Mouse (Mus musculus) heart, postnatal 4 days (tissue): Measurements from ENCODE around the gene Adgrl2. TPM values are rescaled to one million over a fixed set of nuclear protein-coding genes. Genes with fewer than 3 reads are reported as not detected.
A peak's percentile ranks its signal among the peaks of the same experiment; 100 is the strongest.

ENCODE experiments used
- DNase-seq: peaks from one replicate; pipeline ENCODE4 v3.0.0; 2021
- total RNA-seq, 2 experiments: library from RNA; stranded (reverse); gene quantifications; 2 replicates each; pipeline ENCODE4 v1.2.3; 2021

The Adgrl2 gene
- total RNA-seq, 2 experiments from 2014 or later, result 126 to 134 TPM

DNA sequence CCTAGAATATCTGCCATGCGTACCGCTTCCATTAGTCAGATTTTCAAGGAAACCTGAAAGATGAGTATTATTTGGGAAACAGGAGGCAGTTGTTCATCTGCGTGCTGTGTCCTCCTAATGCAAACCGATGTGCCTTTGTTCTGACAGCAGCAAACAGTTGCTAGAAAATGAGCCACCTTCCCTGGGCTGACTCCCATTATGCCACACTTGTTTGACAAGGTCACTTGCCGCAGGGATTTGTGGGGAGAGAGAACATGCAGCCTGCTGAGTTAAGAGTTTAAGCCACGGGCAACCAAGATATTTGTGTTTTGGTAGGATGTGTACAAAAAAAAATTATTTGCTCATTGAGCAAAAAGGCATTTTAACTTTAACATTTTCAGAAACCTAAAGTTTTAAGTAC, 69.5 kb downstream of the Adgrl2 start:
- DNase-seq, result no peak

DNA sequence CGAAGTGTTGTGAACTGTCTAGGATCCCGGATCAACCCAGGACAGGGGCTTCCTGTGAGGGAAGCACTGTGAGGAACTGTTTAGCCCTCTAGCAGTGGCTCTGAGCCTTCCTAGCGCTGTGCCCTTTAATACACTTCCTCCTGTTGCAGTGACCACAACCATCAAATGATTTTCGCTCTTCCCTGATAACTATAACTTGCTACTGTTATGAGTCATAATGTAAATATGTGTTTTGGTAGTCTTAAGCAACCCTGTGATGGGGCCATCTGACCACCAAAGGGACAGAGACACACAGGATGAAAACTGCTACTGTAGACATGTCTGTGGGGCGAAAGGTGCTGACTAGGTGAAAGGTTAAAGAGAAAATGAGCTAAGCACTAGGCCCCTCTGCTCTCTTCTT, 71.9 kb downstream of the Adgrl2 start:
- no peak for DNase-seq

DNA sequence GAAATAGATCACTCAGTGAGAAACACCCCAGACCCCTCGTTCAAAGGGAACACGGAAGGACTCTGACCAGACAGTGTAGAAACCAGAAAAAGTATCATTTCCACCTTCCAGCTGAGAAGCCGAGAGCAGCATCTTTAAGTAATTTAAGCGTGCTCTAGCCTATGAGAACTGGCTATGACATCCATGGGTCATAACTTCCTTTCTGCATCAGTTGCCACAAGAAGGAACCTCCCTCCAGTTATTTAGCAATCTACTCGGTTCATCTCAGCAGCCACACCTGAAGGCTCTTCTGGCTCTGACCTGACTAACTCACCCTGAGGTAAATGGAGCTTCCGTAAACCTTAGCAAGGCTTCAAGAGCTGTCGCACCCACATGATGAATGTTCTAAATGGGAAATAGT, 72.5 kb downstream of the Adgrl2 start:
- DNase-seq, result no peak

DNA sequence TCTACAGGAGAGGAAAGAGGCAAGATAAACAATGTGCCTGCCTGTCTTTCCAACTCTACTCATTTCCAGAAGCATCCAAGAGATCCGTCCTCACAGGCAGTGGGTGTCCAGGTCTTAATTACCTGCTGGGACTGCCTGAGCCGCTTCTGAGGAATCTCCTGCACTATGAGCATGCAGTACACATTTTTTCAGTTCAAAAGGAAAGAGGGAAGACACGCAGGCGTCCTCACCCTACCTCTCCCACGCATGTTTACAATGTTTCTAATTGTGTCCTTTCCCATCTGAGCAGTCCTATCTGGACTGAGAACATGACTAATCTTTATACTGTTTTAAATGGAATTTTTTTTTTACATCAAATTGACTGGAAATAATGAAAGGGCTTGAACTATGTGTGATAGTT, 74.1 kb downstream of the Adgrl2 start:
- no peak for DNase-seq

DNA sequence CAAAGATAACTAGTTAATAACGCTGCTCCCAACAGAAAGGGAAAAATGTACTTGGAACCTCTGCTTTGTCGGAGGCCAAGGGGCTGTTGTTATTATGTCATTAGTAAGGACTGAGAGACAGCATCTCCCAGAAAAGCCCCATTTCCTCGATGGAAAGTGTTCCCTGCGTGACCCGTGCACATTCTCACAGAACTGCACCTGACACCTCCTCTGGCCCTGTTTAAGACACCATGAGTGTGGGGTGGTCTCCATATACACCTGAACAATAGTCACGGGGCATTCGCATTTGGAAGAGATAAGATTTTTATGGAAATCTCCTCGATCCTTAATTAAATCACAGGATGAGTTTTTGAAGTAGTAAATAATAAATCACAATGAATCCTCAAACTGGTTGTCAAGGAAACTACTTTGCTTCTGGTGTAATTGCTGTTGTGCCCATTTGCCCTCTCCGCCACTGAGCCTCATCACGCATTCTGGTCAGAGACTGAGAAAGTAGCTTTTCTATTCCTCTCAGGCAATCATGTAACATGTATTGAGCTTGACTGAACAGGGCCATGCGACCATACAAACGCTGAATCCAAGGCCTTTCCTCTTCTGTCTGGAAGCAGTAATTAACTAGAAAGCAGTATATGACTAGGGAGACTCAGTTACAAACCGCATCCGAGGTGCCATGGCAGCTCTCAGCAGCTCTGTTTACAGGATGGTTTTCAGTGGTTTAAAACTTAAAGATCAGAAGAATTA, 77.2 kb downstream of the Adgrl2 start:
- DNase-seq, result no peak

DNA sequence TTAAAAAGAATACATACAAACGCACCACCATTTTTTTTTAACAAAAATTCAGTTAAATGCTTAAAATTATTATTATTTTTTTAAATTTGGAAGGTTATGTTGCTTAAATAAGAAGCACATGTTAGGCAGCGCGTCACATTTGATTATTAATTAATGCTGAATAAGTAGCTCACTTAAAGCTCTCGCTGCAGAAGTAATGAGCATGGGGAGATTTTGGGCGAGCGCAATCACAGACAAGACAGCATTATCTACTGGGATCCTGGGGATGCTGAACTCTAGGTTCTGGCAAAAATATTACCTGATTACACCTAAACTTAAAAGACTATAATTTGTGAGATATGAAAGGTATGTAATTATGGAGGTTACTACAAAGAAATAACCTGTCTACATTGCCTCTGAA, 77.8 kb downstream of the Adgrl2 start:
- DNase-seq, result no peak

DNA sequence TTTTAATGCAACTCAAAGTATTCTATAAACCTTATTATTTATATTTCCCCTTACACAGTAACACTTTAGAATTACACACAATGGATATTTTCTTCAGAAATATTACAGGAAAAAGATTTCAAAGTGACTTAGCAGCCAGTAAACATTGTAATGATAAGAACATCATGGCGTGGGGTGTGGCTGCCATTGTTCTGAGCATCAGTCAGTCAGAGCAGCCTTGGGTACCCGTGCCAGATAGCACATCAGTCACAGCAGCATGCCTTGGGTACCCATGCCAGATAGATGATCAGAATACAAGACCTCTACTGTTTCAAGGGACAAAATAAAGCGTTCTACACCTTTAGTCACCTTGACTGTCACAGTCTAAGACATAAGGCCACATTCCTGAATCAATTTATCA, 82.5 kb downstream of the Adgrl2 start:
- DNase-seq, result no peak

DNA sequence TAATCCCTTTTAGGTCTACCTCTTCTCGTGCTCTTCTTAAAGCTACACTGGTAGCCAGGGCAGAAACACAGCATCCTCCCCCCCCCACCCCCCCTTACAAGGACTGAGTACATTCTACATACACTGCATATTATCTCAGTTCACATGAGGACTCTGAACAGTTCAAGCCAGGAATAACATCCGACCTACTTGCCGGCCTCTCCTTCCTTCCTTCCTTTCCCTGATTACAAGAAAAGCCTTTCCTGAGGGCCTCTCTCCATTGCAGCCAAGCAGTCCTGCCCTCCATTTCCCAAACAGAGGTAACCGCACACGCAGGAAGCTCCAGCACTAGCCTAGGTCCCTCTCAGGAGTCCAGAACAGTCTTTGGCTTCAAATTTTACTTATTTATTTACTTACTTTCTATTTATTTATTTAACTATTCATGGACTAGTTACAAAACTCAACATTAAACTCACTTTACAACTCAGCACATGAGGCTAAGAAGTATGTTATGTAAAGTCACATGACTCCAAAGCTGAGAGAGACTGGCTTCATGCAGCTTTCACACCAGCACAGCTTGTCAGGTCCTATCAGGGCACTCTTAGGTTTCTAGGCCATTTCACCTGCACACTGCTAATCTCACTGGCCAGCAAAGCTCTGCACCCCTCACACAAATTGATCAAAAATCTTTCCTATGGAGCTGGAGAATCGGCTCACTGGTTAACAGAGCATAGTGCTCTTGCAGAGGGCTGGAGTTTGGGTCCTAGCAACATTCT, 83.2 kb downstream of the Adgrl2 start:
- DNase-seq, result peak; percentile 30

DNA sequence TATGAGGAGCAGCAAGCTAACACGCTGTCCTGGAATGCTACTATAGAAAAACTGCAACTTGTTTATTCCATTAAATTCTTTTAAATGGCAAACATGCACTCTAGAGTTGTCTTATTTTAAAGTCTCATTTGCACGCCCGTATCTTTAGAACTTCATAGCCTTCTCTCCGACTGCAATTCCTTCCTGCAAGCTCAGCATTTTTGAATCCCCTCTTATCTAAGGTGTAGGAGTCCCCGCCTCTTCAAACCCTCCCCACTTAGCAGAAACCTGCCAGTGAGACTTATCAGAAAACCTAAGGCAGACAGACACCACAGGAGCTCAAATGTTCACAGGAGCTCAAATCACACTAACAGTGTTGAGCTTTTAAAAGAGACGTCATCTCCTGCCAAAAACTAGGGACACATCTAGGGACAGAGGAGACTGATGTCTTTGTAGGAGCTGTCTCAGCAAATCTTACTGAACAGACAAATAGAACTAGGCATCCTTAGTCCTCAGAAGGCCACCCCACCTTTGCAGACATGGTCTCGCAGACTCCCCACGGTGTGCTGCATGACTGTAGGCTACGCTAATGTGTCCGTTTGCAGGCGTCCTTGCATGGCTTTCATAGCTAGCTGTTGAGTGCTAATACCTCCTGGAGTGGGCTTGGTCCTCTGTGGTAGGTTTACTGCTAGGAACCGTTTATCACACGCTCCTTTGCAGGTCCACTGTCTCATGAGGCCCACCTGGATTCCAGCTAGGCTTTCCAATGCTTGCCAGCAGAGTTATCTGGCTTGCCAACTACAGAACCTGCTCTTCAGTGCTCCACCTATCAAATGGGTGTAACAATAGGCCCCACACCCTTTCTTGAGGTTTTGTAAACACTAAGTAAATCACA, 84.2 kb downstream of the Adgrl2 start:
- no peak for DNase-seq

DNA sequence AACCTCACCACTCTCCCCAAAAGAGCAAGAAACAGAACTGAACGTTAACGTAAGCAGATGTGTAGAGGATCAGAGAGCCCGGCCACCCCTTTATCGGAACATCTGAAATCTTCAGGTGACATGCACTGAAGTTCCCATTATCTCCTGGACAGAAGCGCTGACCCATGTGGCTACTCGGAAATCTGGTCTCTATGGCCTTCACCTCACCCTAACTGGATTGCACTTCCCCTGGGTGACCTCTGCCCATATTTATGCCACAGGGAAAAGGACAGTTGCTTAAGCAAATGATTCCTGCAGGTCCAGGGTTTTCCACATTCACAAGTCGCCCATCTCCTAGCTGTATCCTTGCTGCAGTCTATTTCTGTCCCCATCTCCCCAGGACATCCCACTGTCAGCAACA, 84.9 kb downstream of the Adgrl2 start:
- no peak for DNase-seq

DNA sequence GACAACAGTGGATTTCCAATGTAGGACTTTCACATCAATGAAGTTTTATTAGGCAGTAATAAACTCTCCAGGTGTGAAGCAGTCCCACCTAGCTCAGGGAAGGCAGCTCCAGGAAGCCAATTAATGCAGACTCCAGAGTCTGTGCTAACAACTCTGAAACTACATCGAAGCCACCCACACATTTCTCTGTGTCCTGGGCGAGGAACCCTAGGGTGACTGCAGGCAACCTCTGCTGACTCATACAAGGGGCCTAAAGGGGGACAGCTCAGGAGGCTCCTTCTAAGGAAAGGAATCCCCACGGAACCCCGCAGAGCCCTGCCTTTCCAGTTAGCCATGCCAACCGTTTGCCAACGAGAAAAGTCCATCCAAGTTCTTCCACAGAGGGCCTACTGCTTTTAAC, 90.5 kb downstream of the Adgrl2 start:
- DNase-seq, result no peak

DNA sequence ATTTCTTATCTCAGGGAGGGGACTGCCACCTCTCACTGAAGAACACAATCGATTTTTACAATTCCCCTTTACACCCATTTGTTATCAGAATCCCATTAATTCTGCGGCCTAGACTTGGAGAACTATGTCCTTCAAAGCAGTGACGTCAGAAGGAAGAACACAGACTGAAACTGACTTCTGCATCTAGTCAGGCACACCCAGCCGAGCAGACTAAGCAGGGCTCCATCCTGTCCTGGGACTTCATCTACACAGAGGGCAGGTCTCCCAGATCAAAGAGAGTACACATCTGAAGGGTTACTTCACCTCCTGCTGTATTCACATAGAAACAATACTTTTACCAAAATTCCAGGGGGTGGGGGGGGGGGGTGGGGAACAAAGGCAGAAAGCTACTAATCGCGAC, 90.9 kb downstream of the Adgrl2 start:
- DNase-seq, result no peak

DNA sequence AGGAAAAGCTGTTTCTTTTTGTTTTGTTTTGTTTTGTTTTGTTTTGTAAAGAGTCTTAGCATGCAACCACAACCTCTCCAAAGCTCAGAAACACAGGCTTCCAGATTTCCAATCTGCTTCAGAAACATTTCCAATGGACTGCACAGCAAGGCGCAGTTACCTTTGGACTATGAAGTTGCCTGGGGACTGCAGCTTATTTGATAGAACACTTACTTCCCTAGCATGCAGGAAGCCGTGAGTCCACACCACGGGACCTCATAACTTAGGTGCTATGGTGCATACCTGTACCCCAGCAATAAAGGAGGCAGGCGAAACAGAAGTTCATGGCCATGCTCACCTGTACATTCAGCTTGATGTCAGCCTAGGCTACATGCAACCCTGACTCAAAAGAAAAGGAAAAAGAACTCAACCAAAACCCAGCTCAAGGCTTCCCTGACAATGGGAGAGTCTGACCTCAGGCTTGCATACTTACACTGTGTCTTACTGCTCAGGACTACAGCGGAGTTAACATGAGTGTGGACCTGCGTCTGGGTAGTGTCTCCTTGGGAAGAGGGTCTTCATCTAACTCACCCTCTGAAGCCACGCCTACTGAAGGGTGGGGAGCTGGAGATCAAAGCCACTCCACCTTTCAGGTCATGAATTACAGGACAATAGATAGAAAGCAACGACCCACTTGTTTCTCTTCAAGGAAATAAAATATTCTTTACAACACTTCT, 91.7 kb downstream of the Adgrl2 start:
- no peak for DNase-seq

DNA sequence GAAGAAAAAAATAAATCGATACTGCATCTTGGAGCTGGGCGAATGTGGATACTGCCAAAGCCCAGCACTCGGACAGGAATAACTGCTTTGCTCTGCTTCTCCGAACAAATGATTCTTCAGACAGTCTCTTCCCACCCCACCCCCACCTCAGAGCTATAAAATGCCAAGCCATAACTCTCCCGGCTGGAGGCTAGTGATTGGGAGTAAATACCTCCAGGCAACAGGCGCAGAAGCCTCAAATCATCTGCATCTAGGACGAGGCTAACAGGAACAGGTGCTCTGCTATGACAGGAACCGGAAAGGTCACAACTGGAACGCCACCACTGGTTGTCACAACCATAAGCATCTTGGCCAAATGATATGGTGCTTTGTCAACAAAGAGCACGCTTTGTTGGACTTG, 94.1 kb downstream of the Adgrl2 start:
- no peak for DNase-seq

DNA sequence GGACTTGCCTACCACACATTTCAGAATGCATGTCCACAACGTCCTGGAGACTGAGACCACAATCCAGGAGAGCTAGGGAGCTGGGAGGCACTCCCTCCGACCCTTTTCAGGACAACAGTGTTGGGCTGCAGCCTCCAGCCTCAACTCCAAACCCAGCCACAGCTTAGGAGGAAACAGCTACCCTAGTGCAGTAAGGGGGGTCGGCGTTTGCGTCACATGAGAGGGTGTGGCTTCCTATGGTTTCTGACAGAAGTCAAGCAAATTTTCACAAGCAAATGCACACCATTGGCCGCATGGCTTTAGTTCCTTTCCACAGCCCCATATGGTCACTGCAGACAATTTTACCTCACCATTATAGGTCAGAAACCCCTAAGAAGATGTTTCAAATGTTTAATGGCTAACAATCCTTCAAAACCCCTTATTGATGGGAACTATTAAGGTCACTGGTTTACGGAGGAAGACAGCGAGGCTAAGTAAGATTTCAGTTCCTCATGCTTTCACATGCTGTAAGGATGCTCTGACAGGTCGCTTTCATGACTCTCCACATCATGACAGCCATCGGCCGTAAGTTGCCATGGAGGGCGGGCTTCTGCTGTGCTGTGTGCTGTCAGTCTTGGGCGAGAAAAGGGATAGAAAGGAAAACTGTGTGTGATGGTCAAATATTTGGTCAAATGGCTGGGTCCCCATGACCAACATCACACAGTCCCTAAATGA, 94.8 kb downstream of the Adgrl2 start:
- DNase-seq, result no peak

DNA sequence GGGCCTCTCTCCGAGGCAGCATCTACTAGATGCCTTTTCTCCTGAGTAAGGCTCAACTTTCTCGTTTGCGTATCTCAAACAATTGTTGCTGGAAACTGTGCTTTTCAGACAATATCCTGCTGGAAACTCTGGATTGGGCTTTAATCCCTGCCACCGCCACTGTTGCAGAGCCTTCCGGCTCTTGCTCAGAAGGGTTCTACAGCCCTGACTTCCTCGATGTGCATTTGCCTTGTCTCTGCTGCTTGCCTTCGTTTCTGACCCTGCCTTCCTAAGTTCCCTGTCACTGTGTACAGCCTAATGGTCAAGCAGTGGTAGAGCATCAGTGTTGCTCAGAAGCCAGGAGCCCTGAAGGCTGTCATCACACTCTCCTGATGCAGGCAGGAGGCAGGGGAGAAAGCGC, 95.5 kb downstream of the Adgrl2 start:
- no peak for DNase-seq

DNA sequence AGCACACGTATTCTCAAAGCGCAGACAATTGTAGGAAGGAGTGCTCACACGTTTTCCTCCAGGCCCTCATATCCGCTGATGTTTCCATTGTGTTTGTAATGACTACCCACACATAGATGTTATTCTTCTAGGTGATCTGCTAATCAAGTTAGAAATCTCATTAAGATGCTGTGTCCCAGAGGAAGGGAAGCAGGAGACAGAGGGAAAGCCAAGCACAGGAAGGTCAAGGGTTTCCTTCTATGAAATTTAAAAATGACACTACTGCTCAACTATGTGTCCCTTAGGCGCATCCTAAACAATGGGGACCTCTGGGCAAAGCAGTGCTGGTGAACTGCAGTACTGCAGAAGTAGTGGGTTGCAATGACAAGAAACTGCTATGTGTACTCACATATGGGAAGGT, 102.5 kb downstream of the Adgrl2 start:
- no peak for DNase-seq

DNA sequence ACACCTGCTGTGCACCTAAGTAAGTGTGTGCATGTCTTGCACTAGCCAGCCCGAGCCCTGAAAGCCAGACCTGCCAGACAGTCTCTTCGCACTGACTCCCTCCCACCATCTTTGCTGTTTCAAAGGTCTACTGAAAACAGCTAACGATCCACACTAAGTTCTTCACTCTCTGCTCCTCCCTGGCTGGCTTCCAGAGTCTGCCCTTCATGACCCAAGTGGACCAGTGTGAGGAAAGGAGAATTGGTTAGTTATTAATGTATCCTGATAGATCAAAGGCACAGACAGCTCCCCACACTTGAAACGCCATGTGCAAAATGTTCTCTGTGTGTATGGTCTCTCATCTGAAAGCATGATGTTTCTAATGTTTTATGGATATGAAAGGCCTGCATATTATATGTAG, 103.4 kb downstream of the Adgrl2 start:
- DNase-seq, result no peak

DNA sequence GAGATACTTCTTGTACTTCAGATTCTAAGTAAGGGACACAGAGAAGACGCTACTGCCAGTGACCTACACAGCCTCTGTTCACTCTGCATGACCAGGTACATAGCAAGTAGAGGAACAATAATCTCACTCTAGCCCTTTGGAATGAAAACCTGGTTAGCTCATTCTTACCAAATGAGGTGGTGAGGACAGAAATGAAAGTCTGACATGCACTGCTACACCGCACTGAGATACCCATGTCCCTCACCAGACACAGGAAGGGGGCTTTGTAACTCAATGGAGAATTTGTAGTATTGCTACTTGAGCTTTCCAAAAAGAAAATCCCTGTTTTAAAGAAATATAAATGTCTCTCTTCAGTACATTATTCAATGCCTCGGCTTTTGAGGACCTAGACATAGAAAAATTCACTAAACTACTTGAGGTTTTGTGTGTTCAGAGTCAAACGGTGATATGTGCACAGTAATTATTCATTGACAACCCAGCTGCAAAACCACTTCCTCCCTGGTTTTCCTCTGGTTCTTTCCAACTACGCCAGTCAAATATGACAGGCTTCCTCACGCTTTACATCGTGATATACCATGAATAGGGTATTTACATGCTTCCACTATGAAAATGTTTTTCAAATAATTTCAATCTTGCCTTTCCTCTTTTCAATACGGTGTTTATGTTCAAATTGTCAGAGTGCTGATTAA, 104.2 kb downstream of the Adgrl2 start:
- no peak for DNase-seq

DNA sequence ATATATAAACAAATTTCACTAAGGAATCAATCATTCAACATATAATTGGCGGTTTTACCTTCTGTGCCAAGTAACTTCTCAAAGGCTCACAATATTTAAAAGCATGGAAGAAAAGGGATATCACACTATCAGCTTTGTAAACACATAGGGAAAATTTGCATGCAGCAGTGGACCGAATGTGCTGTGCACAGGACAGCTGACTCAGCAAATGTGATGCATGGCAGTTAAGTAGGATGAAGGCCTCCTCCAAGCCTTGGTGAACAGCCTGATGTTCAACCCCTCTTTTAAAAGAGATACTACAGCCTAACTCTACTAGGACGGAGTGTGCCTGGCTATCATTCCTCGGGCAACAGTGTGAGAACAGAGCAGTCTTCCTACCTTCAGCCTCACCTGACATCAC, 105.2 kb downstream of the Adgrl2 start:
- no peak for DNase-seq

DNA sequence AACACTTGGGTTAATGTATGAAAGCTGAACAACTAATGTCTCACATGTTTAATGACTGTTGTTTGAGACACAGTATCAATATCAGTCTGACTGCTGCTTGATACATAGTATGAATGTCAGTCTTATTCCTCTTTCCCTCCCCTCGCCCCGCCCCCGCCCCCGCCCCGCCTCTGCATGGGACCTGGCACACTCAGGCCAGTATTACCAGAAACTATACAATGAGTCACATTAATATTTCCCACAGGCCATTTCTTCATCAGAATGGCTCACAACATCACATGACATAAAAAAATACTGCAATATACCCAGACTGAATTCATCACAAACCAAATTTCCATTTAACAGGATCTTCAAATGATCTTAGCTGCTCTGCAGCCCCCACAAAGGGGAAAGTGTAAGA, 108.9 kb downstream of the Adgrl2 start:
- no peak for DNase-seq
